Mouse (Mus musculus): ENCODE results near the gene Jph4. TPM values are rescaled to one million over a fixed set of nuclear protein-coding genes. Genes with fewer than 3 reads are reported as not detected.

The Jph4 gene
- total and polyA plus RNA-seq, 3 experiments: not detected

- no peak overlapping the region for H3K9ac ChIP-seq (ENCODE audit: control insufficient read depth, low read depth, low read length, poor library complexity, severe bottlenecking)
- peaks cover 2 to 3% of the 10 kb centered on the region in 2 experiments for H3K27me3 ChIP-seq (ENCODE audit: control insufficient read depth in 1 of 2, insufficient read depth in 2 of 2, low read length in 2 of 2)
- H3K9me3 ChIP-seq (replicated peaks; ENCODE audit: insufficient read depth, low read length): no peaks in the 10 kb centered on the region
- H3K4me1 ChIP-seq (ENCODE audit: control insufficient read depth in 1 of 2, insufficient read depth in 2 of 2, low read length in 2 of 2): no peaks in the 10 kb centered on the region; a peak in 1 of 4 replicates
- no peak overlapping the region for H3K27ac ChIP-seq (ENCODE audit: control insufficient read depth, low read depth, low read length)
- TF ChIP-seq MYC (IDR thresholded peaks at IDR 0.05; ENCODE audit: low read depth, low read length) (no peak), RCOR1 (IDR thresholded peaks at IDR 0.05; ENCODE audit: low read depth, low read length) (no peak), CHD2 (IDR thresholded peaks at IDR 0.05; ENCODE audit: low read length) (no peak), POLR2AphosphoS2 (IDR thresholded peaks at IDR 0.05; ENCODE audit: low read length) (no peak), MAZ (IDR thresholded peaks at IDR 0.05; ENCODE audit: low read depth, low read length) (no peak), JUND (IDR thresholded peaks at IDR 0.05; ENCODE audit: low read depth, low read length) (no peak), KAT2A (conservative IDR thresholded peaks at IDR 0.05; ENCODE audit: low read depth, low read length) (no peak)
- no peaks in the 10 kb centered on the region for H3K79me2 ChIP-seq (ENCODE audit: control insufficient read depth, insufficient read depth, low read length, poor library complexity)
- H3K4me3 ChIP-seq (ENCODE audit: control insufficient read depth in 1 of 2, insufficient read depth in 1 of 2, low read depth in 2 of 2, low read length in 2 of 2): no peak overlapping the region
- no peaks in the 10 kb centered on the region for H3K36me3 ChIP-seq (ENCODE audit: control insufficient read depth in 1 of 2, insufficient read depth in 2 of 2, low read length in 2 of 2)
- DNase-seq (ENCODE audit: low read depth, low spot score): no peak
Observed at GRCm38 (mm10) chr14:55146829-55147401, 30.2 kb upstream of the Jph4 start.

DNA sequence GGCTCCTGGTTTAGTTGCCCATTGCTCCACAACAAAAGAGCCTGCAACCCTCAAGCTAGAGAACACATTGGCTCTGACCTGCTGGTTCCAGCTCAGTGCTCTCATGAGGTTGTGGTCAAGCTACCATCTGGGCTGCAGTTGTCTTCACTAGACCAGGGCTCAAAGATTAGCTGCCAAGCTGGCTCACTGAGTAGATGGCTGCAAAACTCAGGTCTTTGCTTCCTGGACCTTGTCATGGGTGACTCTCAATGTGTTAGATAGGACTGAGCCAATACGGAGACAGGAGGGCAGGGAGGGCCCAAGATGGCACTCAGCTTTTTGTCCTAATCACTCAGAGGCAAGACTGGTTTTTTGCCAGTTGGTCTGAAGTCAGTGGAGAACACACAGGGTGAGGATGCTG is 29.6 kb upstream of the Jph4 start:
- H3K4me3 ChIP-seq (ENCODE audit: control insufficient read depth in 1 of 2, insufficient read depth in 1 of 2, low read depth in 2 of 2, low read length in 2 of 2): no peak overlapping the region
- no peak for TF ChIP-seq ETS1 (IDR thresholded peaks at IDR 0.05; ENCODE audit: low read depth, low read length)
- TF ChIP-seq MYB (IDR thresholded peaks at IDR 0.05; ENCODE audit: low read depth, low read length): no peak
- TF ChIP-seq JUND (IDR thresholded peaks at IDR 0.05; ENCODE audit: low read depth, low read length): no peak
- no peak for TF ChIP-seq POLR2AphosphoS2 (IDR thresholded peaks at IDR 0.05; ENCODE audit: low read length)
- H3K27me3 ChIP-seq (ENCODE audit: control insufficient read depth in 1 of 2, insufficient read depth in 2 of 2, low read length in 2 of 2): peaks cover 2 to 4% of the 10 kb centered on the region in 2 experiments
- H3K36me3 ChIP-seq (ENCODE audit: control insufficient read depth in 1 of 2, insufficient read depth in 2 of 2, low read length in 2 of 2): no peaks in the 10 kb centered on the region
- H3K9ac ChIP-seq (ENCODE audit: control insufficient read depth, low read depth, low read length, poor library complexity, severe bottlenecking): no peak overlapping the region
- H3K9me3 ChIP-seq (replicated peaks; ENCODE audit: insufficient read depth, low read length): no peaks in the 10 kb centered on the region
- H3K79me2 ChIP-seq (ENCODE audit: control insufficient read depth, insufficient read depth, low read length, poor library complexity): no peaks in the 10 kb centered on the region
- H3K27ac ChIP-seq (ENCODE audit: control insufficient read depth, low read depth, low read length): no peak overlapping the region
- no peaks in the 10 kb centered on the region; a peak in 1 of 4 replicates for H3K4me1 ChIP-seq (ENCODE audit: control insufficient read depth in 1 of 2, insufficient read depth in 2 of 2, low read length in 2 of 2)
- DNase-seq (ENCODE audit: low read depth, low spot score): no peak

GRCm38 (mm10) chr14:55139313-55139712 is 22.6 kb upstream of the Jph4 start:
- H3K27me3 ChIP-seq (ENCODE audit: control insufficient read depth in 1 of 2, insufficient read depth in 2 of 2, low read length in 2 of 2): peaks cover 10 to 16% of the 10 kb centered on the region in 2 experiments
- no peak overlapping the region for H3K9ac ChIP-seq (ENCODE audit: control insufficient read depth, low read depth, low read length, poor library complexity, severe bottlenecking)
- H3K4me3 ChIP-seq (ENCODE audit: control insufficient read depth in 1 of 2, insufficient read depth in 1 of 2, low read depth in 2 of 2, low read length in 2 of 2): no peak overlapping the region
- H3K36me3 ChIP-seq (ENCODE audit: control insufficient read depth in 1 of 2, insufficient read depth in 2 of 2, low read length in 2 of 2): no peaks in the 10 kb centered on the region
- no peaks in the 10 kb centered on the region for H3K4me1 ChIP-seq (ENCODE audit: control insufficient read depth in 1 of 2, insufficient read depth in 2 of 2, low read length in 2 of 2)
- H3K27ac ChIP-seq (ENCODE audit: control insufficient read depth, low read depth, low read length): no peak overlapping the region
- no peak for DNase-seq (ENCODE audit: low read depth, low spot score)
- no peaks in the 10 kb centered on the region for H3K79me2 ChIP-seq (ENCODE audit: control insufficient read depth, insufficient read depth, low read length, poor library complexity)
- no peaks in the 10 kb centered on the region for H3K9me3 ChIP-seq (replicated peaks; ENCODE audit: insufficient read depth, low read length)
- no peak for TF ChIP-seq ZC3H11A (IDR thresholded peaks at IDR 0.05; ENCODE audit: low read depth, low read length)
- no peak for TF ChIP-seq MYC (IDR thresholded peaks at IDR 0.05; ENCODE audit: low read depth, low read length)
- no peak for TF ChIP-seq KAT2A (conservative IDR thresholded peaks at IDR 0.05; ENCODE audit: low read depth, low read length)
- TF ChIP-seq NELFE (IDR thresholded peaks at IDR 0.05; ENCODE audit: low read depth, low read length): no peak
- no peak for TF ChIP-seq TAL1 (IDR thresholded peaks at IDR 0.05; ENCODE audit: low read length)
- no peak for TF ChIP-seq ZKSCAN1 (IDR thresholded peaks at IDR 0.05; ENCODE audit: low read depth, low read length)
- no peak for TF ChIP-seq CTCF (IDR thresholded peaks at IDR 0.05 in 2 of 3, conservative IDR thresholded peaks at IDR 0.05 in 1 of 3; ENCODE audit: control insufficient read depth in 1 of 3, insufficient read depth in 1 of 3, low read depth in 2 of 3, low read length in 3 of 3, poor library complexity in 1 of 3, severe bottlenecking in 1 of 3)
- TF ChIP-seq CHD2 (IDR thresholded peaks at IDR 0.05; ENCODE audit: low read length): no peak
- no peak for TF ChIP-seq EP300 (IDR thresholded peaks at IDR 0.05; ENCODE audit: low read depth in 1 of 2, low read length in 2 of 2)
- TF ChIP-seq E2F4 (IDR thresholded peaks at IDR 0.05; ENCODE audit: borderline replicate concordance, low read depth, low read length): no peak

Measured in MEL (cell line).